Mouse (Mus musculus) central nervous system, embryonic 11.5 days (tissue): ENCODE results near the gene Mia. TPM values are rescaled to one million over a fixed set of nuclear protein-coding genes. Genes with fewer than 3 reads are reported as not detected.

Experiments
- polyA plus RNA-seq: library from polyadenylated mRNA; depleted of rRNA; stranded (reverse); fragments of >200 nt; gene quantifications from 2 replicates; pipeline ENCODE4 v1.2.3, GENCODE M21; 2012; rRNA removed

Mia gene
- 3.7 and 8.6 TPM in 2 replicates for polyA plus RNA-seq

DNA sequence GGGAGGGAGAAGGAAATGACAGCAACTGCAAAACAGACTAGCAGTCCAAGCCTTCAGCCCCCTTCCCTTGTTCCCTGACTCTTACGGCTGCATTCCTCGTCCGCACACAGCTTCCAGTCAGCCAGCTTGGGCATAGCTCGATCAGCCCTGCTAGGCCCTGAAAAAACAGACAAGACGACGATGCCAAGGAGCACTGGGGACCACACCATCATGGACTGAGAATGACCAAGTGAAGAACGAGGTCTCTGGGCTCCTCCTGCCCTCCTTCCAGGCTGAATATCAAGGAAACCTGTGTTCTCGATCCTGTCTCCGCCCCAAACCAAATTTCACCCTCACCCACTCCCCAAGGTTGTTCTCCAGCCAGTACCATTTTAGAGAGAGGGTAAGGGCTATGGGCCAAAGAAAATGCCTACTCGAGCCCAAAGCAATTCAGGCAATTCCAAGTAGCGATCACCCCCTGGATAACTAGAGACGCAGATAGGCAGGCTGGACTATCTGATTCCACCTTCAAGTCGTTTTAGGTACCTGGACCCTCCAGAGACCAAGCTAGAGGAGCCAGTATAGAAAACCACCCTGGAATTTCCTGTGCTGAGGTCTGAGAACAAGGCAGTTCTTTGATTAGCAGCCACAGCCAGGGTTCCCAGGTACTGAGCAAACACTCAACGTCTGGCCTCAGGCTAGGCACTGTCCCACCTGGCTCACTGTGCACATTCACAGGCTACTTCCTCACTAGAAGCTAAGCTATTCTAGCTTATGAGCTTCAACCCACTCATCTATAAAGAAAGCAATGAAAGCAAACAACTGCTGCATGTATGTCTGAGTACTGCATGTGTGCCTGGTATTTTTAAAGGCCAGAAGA, at the start of gene Mia, which contains the start of gene Gm21983:
TSS of gene Mia (minus strand) at position 321 of the 859 bp plus-strand sequence.
TSS of gene Gm21983 (minus strand) at position 250 of the 859 bp plus-strand sequence.

DNA sequence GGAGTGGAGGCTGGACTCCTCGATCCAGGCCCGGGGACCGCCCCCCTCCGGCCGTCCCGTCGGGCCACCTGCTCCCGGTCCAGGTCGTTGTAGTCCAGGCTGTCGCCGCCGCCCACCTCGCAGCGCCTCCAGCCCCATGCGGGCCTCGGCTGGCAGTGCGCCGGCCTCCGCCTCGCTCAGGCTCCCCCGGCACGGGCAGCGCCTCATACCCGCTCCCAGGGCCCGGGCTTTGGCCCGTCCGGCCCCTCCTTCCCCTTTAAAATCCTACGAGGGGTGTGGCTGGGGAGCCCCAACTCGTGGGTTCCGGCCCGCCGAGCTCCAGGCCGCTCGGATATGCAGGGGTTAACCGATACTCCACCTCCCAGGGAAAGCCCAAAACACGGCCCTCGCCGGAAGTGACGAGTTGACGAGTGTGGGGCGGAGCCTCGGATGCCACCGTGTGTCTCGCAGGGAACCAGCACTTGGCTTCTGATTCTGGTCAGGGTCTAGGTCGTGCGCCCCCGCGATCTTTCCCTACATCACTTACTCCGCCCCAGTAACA, 47.4 kb upstream of the Mia start, which contains the start of gene Itpkc:
TSS of gene Itpkc (minus strand) at position 381 of the 541 bp plus-strand sequence.

DNA sequence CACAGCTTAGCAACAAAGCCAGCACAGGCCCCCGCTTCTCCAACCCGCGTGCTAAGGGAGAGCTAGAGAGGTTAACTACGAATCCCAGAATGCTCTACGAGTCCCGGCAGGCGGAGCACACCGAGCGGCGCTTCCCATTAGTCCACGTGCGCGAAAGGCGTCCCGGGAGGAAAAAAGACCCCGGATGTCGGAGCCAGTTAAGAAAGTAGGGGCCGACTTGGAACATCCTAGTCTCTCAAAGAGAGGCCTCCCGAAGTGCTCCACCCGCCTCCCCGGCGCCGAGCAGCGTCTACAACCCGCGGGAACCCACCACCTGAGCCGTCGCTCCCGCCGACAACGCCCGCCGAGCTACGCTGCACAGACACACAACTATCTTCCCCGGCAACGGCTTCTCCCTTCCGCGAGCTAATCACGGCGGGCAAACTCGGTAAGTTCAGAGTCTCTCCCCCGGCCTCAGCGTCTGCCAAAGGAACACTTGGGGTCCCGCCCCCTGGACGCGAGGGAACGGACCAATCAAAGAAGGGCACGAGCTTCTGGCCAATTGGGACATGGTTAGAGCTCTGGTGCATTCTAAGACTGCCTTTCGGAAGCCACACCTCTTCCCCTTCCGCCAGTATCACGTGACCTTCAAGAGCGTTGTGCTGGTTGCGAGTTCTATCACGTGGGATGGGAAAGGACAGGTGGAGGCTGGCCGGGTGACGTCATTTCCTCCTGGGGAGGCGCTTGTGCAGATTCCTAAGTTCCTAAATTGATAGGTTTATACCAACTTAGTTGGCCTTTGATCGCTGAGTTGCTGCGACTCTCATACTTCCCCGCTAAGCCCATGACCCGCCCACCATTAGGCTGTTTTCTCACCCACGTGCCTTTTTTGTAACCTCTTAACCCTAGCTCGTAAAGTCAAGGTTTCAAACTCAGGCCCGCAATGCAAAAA, 15.0 kb upstream of the Mia start, which contains the start of the genes BC024978 and Snrpa:
TSS of gene BC024978 (plus strand) at position 101 of the 931 bp plus-strand sequence.
TSS of gene Snrpa (minus strand) at position 591 of the 931 bp plus-strand sequence.

DNA sequence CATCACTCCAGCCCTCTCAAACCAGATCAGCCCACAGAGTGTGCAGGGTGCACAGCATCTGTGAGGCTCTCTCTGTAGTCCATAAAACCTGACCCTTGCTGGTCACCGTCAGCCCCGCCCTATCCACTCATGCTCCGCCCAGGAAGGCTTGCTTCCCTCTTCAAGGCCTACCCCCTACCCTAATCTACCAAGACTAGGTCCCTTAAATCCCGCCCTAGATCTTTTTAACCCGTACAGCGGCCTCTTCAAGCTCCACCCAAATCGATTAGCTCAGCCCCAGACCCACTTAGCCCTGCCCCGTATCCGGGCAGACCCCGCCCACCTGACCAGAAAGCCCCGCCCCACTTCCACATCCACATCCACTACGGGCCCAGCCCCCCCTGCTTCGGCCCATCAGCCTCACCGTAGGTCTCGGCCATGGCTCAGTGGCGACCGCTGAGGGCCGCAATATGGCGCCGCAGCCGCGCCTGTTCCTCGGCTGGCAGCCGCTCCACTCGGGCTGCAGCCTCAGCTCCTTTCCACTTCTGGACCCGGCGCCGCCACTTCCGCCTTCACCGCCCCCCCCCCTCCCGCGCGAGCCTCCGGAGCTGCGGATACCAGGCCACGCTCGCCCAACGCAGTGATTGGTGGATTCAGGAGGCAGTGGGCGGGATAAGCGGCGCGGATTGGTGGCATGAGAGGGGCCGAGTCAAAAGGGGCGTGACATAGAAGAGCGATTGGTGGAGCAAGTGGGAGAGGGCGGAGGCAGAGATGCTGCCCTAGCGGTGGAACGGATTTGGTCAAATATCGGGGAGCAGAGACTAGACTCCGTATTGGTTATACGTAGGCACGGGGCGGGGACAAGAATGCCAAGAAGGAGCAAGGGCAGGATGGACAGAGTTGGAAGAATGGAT, 2.4 kb downstream of the Mia start, which contains the start of gene Rab4b:
TSS of gene Rab4b (minus strand) at position 573 of the 893 bp plus-strand sequence.

DNA sequence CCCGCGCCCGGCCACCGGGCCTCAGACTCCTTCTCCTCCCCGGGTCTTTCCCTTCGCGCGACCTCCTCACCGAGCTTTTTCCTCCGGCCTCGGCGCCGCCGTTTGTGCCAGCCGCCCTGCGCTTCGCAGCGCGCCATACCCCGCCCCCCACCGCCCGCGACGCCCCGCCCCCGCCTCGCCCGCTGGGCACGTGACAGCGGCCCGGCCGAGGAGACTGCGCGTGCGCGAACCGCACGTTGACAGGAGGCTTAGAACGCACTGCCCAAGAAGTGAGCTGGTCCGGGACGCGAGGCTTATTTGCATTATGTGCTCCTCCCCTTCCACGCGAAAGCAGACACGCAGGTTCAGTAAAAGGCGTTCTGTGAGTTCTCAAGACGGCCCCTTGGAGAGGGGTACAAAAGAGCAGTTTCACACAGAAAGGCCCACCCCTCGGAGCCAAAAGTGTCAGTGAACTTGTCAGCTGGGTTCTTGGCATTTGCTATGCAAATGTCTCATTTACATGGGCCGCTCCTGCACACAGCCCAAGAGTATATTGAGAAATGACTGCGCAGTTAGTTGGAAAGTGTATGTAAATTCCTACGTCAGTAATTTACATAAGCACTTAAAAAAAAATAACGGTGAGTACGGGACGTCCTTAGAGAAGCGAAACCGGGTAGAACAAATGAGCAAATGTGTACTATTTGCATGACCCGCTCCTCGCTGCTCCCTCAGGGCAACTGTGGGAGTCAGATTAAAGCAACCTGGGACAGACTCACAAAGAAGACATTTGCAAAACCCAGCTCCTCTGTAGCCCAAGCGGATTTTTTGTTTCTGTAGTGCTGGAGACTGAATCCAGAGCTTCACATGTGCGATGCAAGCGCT, 14.1 kb downstream of the Mia start, which contains the start of gene Egln2:
TSS of gene Egln2 (minus strand) at position 189 of the 861 bp plus-strand sequence.

DNA sequence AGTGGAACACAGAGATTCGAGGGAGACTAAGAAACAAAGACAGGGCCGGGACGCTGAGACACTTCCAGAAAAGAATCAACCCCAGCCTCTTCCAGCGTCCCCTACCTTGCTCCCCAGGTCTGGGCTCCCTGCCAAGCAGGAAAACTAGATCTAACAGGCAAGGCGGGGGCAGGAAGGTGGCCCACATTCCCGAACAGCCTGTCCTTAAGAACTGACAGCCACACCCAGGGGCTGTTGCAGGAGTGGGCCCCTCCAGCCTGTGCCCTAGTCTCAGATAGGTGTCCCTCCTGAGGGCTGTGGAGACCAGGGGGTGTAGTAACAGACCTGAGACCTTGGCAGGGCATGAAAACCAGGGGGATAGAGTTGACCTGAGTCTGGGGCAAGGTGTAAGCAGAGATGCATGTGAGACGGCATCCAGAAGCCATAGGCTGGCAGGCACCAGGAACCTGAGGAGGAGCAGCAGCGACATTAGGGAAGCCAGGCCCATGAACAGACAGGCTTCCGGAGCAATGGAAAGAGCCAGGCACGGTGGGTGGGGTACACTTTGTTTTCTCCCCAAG, 27.7 kb downstream of the Mia start, which contains the start of gene Cyp2t4:
TSS of gene Cyp2t4 (plus strand) at position 510 of the 560 bp plus-strand sequence.

Other genes starting within 250 kb of the Mia start
- gene Cyp2a22, start 241.8 kb downstream of the Mia start, polyA plus RNA-seq: not detected in 2 replicates
- gene Cyp2a12, start 152.1 kb downstream of the Mia start, polyA plus RNA-seq: 0.08 TPM in 1 of 2 replicates, not detected in the other
- gene Cyp2f2, start 61.2 kb downstream of the Mia start, polyA plus RNA-seq: not detected in 2 replicates
- gene Cyp2t4, start 27.4 kb downstream of the Mia start, polyA plus RNA-seq: not detected in 2 replicates
- gene Egln2, start 14.4 kb downstream of the Mia start, polyA plus RNA-seq: 89.0 and 91.9 TPM in 2 replicates
- gene Rab4b, start 2.3 kb downstream of the Mia start, polyA plus RNA-seq: 55.6 and 59.6 TPM in 2 replicates
- 0.06 and 0.11 TPM in 2 replicates for gene Gm21983, start 71 bp downstream of the Mia start, polyA plus RNA-seq
- 10.6 and 11.5 TPM in 2 replicates for gene BC024978, start 14.6 kb upstream of the Mia start, polyA plus RNA-seq
- gene Snrpa, start 15.1 kb upstream of the Mia start, polyA plus RNA-seq: 257 and 374 TPM in 2 replicates
- 9.9 and 10.1 TPM in 2 replicates for gene Itpkc, start 47.5 kb upstream of the Mia start, polyA plus RNA-seq
- gene Coq8b, start 51.9 kb upstream of the Mia start, polyA plus RNA-seq: 28.7 and 30.6 TPM in 2 replicates
- 56.4 and 108 TPM in 2 replicates for gene Numbl, start 77.3 kb upstream of the Mia start, polyA plus RNA-seq
- 17.5 and 18.3 TPM in 2 replicates for gene Ltbp4, start 156.5 kb upstream of the Mia start, polyA plus RNA-seq
- gene Shkbp1, start 174.9 kb upstream of the Mia start, polyA plus RNA-seq: 82.6 and 85.8 TPM in 2 replicates
- gene Gm20479, start 176.3 kb upstream of the Mia start, polyA plus RNA-seq: 0.41 and 0.44 TPM in 2 replicates